Mouse (Mus musculus): ENCODE results near the gene Setmar. TPM values are rescaled to one million over a fixed set of nuclear protein-coding genes. Genes with fewer than 3 reads are reported as not detected.

The Setmar gene
- polyA plus RNA-seq, 1 experiment from 2014 or later, result 6.2 TPM

- Histone ChIP-seq H3K4me2 (ENCODE audit: low read length) (no peak overlapping the region), H3K9me3 (replicated peaks; ENCODE audit: control insufficient read depth, low read length, poor library complexity, severe bottlenecking) (no peaks in the 10 kb centered on the region), H3K36me3 (ENCODE audit: control insufficient read depth, insufficient read depth, low read length) (peaks cover 10% of the 10 kb centered on the region), H3K4me1 (ENCODE audit: control insufficient read depth, insufficient read depth, low read length) (no peaks in the 10 kb centered on the region), H3K27me3 (ENCODE audit: control insufficient read depth, insufficient read depth, low read depth, low read length) (no peaks in the 10 kb centered on the region), H3K27ac (ENCODE audit: low read length) (no peak overlapping the region), H3K9ac (ENCODE audit: low read depth, low read length) (no peak overlapping the region), H3K4me3 (ENCODE audit: low read depth, low read length) (no peak overlapping the region)
- no peak for ATAC-seq
- 74% methylated on average over 5 of the region's 5 CpGs for WGBS
Measured at GRCm38 (mm10) chr6:108073071-108073470, 8.2 kb downstream of the Setmar start.

- no peak overlapping the region for H3K4me3 ChIP-seq (ENCODE audit: low read depth, low read length)
- 91% methylated on average over 2 of the region's 2 CpGs for WGBS
- H3K9ac ChIP-seq (ENCODE audit: low read depth, low read length), result no peak overlapping the region
- H3K9me3 ChIP-seq (replicated peaks; ENCODE audit: control insufficient read depth, low read length, poor library complexity, severe bottlenecking), result no peaks in the 10 kb centered on the region
- no peaks in the 10 kb centered on the region for H3K27me3 ChIP-seq (ENCODE audit: control insufficient read depth, insufficient read depth, low read depth, low read length)
- H3K27ac ChIP-seq (ENCODE audit: low read length), result no peak overlapping the region
- H3K4me2 ChIP-seq (ENCODE audit: low read length), result no peak overlapping the region
- H3K4me1 ChIP-seq (ENCODE audit: control insufficient read depth, insufficient read depth, low read length), result no peaks in the 10 kb centered on the region
- peaks cover 10% of the 10 kb centered on the region for H3K36me3 ChIP-seq (ENCODE audit: control insufficient read depth, insufficient read depth, low read length)
- ATAC-seq, result no peak
Measured at GRCm38 (mm10) chr6:108073931-108074330, 9.1 kb downstream of the Setmar start.

GRCm38 (mm10) chr6:108074624-108075023, 9.8 kb downstream of the Setmar start:
- Histone ChIP-seq H3K9me3 (replicated peaks; ENCODE audit: control insufficient read depth, low read length, poor library complexity, severe bottlenecking) (no peaks in the 10 kb centered on the region), H3K27ac (ENCODE audit: low read length) (no peak overlapping the region), H3K36me3 (ENCODE audit: control insufficient read depth, insufficient read depth, low read length) (peaks cover 10% of the 10 kb centered on the region), H3K27me3 (ENCODE audit: control insufficient read depth, insufficient read depth, low read depth, low read length) (no peaks in the 10 kb centered on the region), H3K4me2 (ENCODE audit: low read length) (no peak overlapping the region), H3K4me3 (ENCODE audit: low read depth, low read length) (no peak overlapping the region), H3K9ac (ENCODE audit: low read depth, low read length) (no peak overlapping the region), H3K4me1 (ENCODE audit: control insufficient read depth, insufficient read depth, low read length) (no peaks in the 10 kb centered on the region)
- 95% methylated on average over 10 of the region's 10 CpGs for WGBS
- ATAC-seq, result no peak

- H3K4me3 ChIP-seq (ENCODE audit: low read depth, low read length), result no peak overlapping the region
- H3K4me1 ChIP-seq (ENCODE audit: control insufficient read depth, insufficient read depth, low read length), result no peaks in the 10 kb centered on the region
- H3K4me2 ChIP-seq (ENCODE audit: low read length), result no peak overlapping the region
- H3K27ac ChIP-seq (ENCODE audit: low read length), result no peak overlapping the region
- no peak for ATAC-seq
- peaks cover 10% of the 10 kb centered on the region for H3K36me3 ChIP-seq (ENCODE audit: control insufficient read depth, insufficient read depth, low read length)
- no peaks in the 10 kb centered on the region for H3K27me3 ChIP-seq (ENCODE audit: control insufficient read depth, insufficient read depth, low read depth, low read length)
- no peaks in the 10 kb centered on the region for H3K9me3 ChIP-seq (replicated peaks; ENCODE audit: control insufficient read depth, low read length, poor library complexity, severe bottlenecking)
- H3K9ac ChIP-seq (ENCODE audit: low read depth, low read length), result no peak overlapping the region
- WGBS, result 97% methylated on average over 7 of the region's 7 CpGs
Measured at GRCm38 (mm10) chr6:108075857-108076256, 11.0 kb downstream of the Setmar start.

GRCm38 (mm10) chr6:108091296-108091695, 26.5 kb downstream of the Setmar start:
- H3K27me3 ChIP-seq (ENCODE audit: control insufficient read depth, insufficient read depth, low read depth, low read length), result no peaks in the 10 kb centered on the region
- ATAC-seq, result no peak
- no peaks in the 10 kb centered on the region for H3K9me3 ChIP-seq (replicated peaks; ENCODE audit: control insufficient read depth, low read length, poor library complexity, severe bottlenecking)
- no peak overlapping the region for H3K4me3 ChIP-seq (ENCODE audit: low read depth, low read length)
- no peak overlapping the region for H3K27ac ChIP-seq (ENCODE audit: low read length)
- WGBS, result 78% methylated on average over 1 of the region's 1 CpGs
- no peaks in the 10 kb centered on the region for H3K36me3 ChIP-seq (ENCODE audit: control insufficient read depth, insufficient read depth, low read length)
- H3K9ac ChIP-seq (ENCODE audit: low read depth, low read length), result no peak overlapping the region
- no peak overlapping the region for H3K4me2 ChIP-seq (ENCODE audit: low read length)
- H3K4me1 ChIP-seq (ENCODE audit: control insufficient read depth, insufficient read depth, low read length), result no peaks in the 10 kb centered on the region

- H3K9ac ChIP-seq (ENCODE audit: low read depth, low read length), result no peak overlapping the region
- no peak overlapping the region for H3K4me3 ChIP-seq (ENCODE audit: low read depth, low read length)
- H3K9me3 ChIP-seq (replicated peaks; ENCODE audit: control insufficient read depth, low read length, poor library complexity, severe bottlenecking), result no peaks in the 10 kb centered on the region
- H3K36me3 ChIP-seq (ENCODE audit: control insufficient read depth, insufficient read depth, low read length), result no peaks in the 10 kb centered on the region
- H3K4me1 ChIP-seq (ENCODE audit: control insufficient read depth, insufficient read depth, low read length), result no peaks in the 10 kb centered on the region
- H3K27ac ChIP-seq (ENCODE audit: low read length), result no peak overlapping the region
- 81% methylated on average over 3 of the region's 3 CpGs for WGBS
- H3K27me3 ChIP-seq (ENCODE audit: control insufficient read depth, insufficient read depth, low read depth, low read length), result no peaks in the 10 kb centered on the region
- no peak for ATAC-seq
- H3K4me2 ChIP-seq (ENCODE audit: low read length), result no peak overlapping the region
Measured at GRCm38 (mm10) chr6:108092646-108093045, 27.8 kb downstream of the Setmar start.

- 66% methylated on average over 3 of the region's 3 CpGs for WGBS
- H3K4me2 ChIP-seq (ENCODE audit: low read length), result no peak overlapping the region
- no peak overlapping the region for H3K27ac ChIP-seq (ENCODE audit: low read length)
- H3K4me1 ChIP-seq (ENCODE audit: control insufficient read depth, insufficient read depth, low read length), result no peaks in the 10 kb centered on the region
- no peaks in the 10 kb centered on the region for H3K27me3 ChIP-seq (ENCODE audit: control insufficient read depth, insufficient read depth, low read depth, low read length)
- H3K36me3 ChIP-seq (ENCODE audit: control insufficient read depth, insufficient read depth, low read length), result no peaks in the 10 kb centered on the region
- H3K4me3 ChIP-seq (ENCODE audit: low read depth, low read length), result no peak overlapping the region
- ATAC-seq, result no peak
- H3K9ac ChIP-seq (ENCODE audit: low read depth, low read length), result no peak overlapping the region
- H3K9me3 ChIP-seq (replicated peaks; ENCODE audit: control insufficient read depth, low read length, poor library complexity, severe bottlenecking), result no peaks in the 10 kb centered on the region
Measured at GRCm38 (mm10) chr6:108093449-108093848, 28.6 kb downstream of the Setmar start.

- Histone ChIP-seq H3K27me3 (ENCODE audit: control insufficient read depth, insufficient read depth, low read depth, low read length) (no peaks in the 10 kb centered on the region), H3K4me1 (ENCODE audit: control insufficient read depth, insufficient read depth, low read length) (peaks cover 3% of the 10 kb centered on the region; the same call in 1 of the 2 replicates), H3K9me3 (replicated peaks; ENCODE audit: control insufficient read depth, low read length, poor library complexity, severe bottlenecking) (no peaks in the 10 kb centered on the region), H3K9ac (ENCODE audit: low read depth, low read length) (no peak overlapping the region), H3K27ac (ENCODE audit: low read length) (no peak overlapping the region), H3K4me3 (ENCODE audit: low read depth, low read length) (no peak overlapping the region), H3K36me3 (ENCODE audit: control insufficient read depth, insufficient read depth, low read length) (no peaks in the 10 kb centered on the region), H3K4me2 (ENCODE audit: low read length) (no peak overlapping the region)
- 74% methylated on average over 5 of the region's 5 CpGs for WGBS
- no peak for ATAC-seq
Measured at GRCm38 (mm10) chr6:108095445-108095844, 30.6 kb downstream of the Setmar start.

GRCm38 (mm10) chr6:108098171-108098845, 33.5 kb downstream of the Setmar start:
- ATAC-seq, result peak; percentile 82
- Histone ChIP-seq H3K27me3 (ENCODE audit: control insufficient read depth, insufficient read depth, low read depth, low read length) (no peaks in the 10 kb centered on the region), H3K4me1 (ENCODE audit: control insufficient read depth, insufficient read depth, low read length) (peaks cover 3% of the 10 kb centered on the region; the same call in 1 of the 2 replicates), H3K27ac (ENCODE audit: low read length) (no peak overlapping the region), H3K36me3 (ENCODE audit: control insufficient read depth, insufficient read depth, low read length) (no peaks in the 10 kb centered on the region), H3K4me3 (ENCODE audit: low read depth, low read length) (no peak overlapping the region), H3K4me2 (ENCODE audit: low read length) (peak overlapping the region; percentile 25), H3K9ac (ENCODE audit: low read depth, low read length) (no peak overlapping the region), H3K9me3 (replicated peaks; ENCODE audit: control insufficient read depth, low read length, poor library complexity, severe bottlenecking) (no peaks in the 10 kb centered on the region)
- WGBS, result 16% methylated on average over 9 of the region's 9 CpGs
